Mouse (Mus musculus): ENCODE measurements around the gene Fam124a.
"Not testable (repeated sequence)": the region's sequence is repeated elsewhere in the genome, so short reads cannot be mapped to it uniquely, and the experiment has no call there.

Fam124a gene

DNA sequence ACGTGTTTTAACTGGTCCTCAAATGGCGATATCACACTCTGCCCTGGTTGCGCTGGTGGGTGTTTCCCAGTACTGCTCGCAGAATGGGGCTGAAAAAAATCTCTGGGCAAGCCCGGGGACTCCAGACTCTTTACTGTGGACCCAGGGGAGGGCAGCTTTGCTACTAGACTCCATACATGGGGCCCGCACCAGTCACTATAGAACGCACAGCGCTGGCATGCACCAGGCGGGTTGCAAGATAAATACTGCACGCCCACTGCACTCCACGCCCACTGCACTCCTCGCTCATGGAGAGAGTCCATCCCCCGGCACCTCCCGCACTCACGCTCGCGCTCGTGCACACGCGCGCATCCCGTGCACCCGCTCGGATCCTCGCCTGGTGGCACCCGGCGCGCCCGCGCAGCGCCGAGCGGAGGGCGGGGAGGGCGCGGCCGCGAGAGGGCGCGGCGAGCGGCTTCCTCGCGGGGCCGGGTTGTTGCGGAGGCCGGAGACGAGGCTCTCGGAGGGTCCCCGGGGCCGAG is at the start of gene Fam124a:
Gene Fam124a (plus strand): TSS at position 429 of the 521 bp plus-strand sequence.
- DNase-seq (ENCODE audit: low spot score in 2 of 2), result peak; percentile 46 to 60

- no peak for DNase-seq (ENCODE audit: low spot score in 2 of 2)
Observed at GRCm38 (mm10) chr14:62506261-62506660, 49.3 kb upstream of the Fam124a start.

DNA sequence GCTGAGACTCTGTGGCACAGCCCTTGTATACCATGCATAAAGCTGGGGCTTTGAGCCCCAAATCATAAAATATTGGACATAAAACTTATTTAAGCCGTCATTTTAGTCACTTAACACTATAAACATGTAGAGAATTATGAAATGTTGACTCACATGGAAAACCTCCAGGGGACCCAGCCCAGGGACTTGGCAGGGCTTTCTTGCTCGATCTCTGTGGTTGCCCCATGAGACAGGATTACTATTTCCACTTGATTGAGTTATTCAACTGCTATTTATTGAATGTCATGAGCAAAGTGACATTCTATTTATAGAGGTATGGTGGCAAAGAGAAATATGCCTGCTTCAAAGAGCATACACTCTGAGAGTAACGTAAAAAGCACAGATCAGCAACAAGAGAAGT is 46.2 kb upstream of the Fam124a start:
- DNase-seq (ENCODE audit: low spot score in 2 of 2), result no peak

DNA sequence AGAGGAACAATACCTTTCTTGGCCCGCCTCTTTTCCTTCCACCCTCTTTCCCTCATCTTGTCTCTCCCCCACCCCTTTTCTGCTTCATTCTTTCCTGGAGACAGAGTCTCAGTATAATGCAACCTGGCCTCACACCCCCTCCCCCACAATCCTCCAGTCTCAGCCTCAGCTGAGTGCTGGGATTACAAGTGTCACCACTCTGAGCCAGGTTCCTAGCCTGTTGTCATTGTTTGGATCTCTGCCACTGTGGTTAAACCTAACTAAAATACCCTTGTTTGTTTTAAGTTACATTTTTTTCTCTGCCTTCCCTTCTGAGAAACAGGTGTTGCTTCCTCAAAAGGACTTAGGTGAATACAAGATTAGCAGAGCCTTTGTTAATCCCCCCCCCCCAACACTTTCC is 42.7 kb upstream of the Fam124a start:
- no peak for DNase-seq (ENCODE audit: low spot score in 2 of 2)

GRCm38 (mm10) chr14:62530951-62531350 is 24.6 kb upstream of the Fam124a start:
- no peak for DNase-seq (ENCODE audit: low spot score in 2 of 2)

DNA sequence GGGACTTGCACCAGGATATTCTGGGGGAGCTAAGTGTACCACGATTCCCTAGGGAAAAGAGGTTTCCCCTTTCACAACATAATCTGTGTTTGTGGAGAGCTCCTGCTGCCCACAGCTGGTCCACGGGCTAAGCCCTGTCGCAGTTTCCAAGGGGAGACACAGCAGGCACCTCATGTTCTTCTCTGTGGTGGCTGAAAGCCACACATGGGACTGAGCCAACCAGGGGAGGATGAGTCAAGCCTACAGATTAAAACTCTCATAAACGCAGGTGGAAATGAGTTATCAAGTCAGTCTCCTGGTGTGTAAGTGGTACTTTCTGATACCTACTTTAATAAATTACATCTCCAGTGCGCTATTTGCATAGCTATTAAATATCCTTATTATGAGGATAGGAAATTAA is 19.4 kb upstream of the Fam124a start:
- DNase-seq (ENCODE audit: low spot score in 2 of 2), result no peak

GRCm38 (mm10) chr14:62536988-62537387 is 18.5 kb upstream of the Fam124a start:
- DNase-seq (ENCODE audit: low spot score in 2 of 2), result no peak

- no peak for DNase-seq (ENCODE audit: low spot score in 2 of 2)
Observed at GRCm38 (mm10) chr14:62539834-62540233, 15.7 kb upstream of the Fam124a start.

DNA sequence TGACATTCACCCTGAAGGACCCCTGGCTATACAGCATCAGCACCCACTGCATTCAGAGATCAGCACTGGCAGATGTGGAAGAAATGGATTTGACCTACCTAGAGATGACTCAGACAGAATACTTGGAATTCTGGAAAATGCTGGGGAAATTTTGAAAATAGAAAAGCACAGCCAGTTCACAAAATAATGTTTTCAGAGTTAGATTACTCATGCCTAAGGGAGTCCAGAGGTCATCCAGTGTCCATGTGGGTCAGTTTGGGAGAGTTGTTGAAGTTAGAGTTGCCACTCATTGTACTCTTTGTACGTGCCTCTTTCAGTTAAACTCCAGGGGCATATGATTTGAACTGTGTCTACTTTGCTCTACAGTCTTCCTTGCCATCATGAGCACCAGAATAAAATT is 13.8 kb upstream of the Fam124a start:
- peak in 1 of 2 experiments; percentile 1 for DNase-seq (ENCODE audit: low spot score in 2 of 2)

DNA sequence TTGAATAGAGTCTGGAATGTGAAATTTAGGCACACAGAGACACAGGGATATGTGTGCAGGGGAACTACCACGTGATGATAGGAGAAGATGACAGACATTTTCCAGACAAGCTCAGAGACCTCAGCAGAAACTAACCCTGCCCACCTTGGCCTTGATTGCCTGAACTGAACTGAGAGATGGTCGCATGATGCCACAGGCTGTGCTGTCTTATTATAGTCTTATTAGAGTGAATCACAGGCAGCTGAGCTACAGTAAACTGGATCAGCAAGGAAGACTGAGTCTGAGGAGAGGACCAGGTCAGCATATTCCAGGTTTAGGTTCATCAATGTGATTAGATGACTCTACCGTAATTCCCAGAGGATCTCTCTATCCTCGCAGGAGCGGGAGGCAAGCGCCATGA is 9.2 kb upstream of the Fam124a start:
- DNase-seq (ENCODE audit: low spot score in 2 of 2), result no peak

DNA sequence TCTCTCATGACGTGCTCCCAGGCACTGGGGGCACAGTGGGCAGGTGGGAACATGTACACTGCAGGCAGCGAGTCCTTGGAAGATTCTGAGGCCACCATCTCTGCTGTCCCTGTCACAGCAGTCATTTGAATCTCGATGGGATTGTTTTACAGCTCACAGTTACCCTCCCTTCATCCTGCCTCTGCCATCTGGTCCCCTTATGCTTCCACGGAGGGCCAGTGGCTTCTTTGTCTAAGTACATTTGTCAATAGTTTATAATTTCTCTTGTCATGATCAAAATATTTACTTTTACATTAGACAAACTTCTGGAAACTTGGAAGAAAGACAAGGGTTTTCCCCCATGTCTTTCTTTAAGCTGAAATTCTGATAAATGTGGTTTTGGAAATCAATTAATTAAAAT is 8.8 kb upstream of the Fam124a start:
- DNase-seq (ENCODE audit: low spot score in 2 of 2), result no peak

DNA sequence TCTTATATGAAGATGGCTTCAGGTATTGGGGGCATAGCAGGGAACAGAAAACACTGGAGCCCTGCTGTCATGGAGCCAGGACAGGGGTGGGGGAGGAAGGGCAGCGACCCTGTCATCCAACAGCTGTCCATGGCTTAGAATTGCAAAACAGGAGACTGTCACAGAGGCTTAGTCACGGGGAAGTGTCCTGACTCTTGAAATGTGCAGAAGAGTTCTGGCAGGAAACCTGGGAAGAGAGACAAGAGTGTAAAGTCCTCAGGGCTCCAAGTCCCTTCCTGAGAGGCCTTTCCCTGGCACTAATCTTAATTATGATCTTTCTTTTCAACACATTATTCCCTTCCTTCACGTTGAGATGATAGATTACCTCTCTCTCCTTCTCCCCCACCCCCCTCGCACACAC is 5.4 kb upstream of the Fam124a start:
- DNase-seq (ENCODE audit: low spot score in 2 of 2), result no peak

DNA sequence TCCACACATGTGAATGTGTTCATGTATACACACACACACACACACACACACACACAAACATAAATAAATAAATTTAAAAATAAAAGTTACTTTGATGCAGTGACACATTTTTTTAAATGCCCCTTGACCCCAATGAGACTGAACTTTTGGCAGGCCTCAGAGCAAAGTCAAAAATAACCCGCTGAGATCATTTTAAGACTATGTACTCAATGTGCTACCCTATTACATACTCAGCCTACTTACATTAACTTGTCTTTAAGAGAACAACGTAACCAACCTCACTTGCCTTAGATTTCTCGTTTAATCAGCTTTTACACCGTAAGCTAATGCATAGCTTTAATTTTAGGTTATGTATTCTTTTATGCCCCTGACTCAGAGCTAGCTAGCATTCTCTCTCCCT is 2.8 kb upstream of the Fam124a start:
- DNase-seq (ENCODE audit: low spot score in 2 of 2), result no peak

DNA sequence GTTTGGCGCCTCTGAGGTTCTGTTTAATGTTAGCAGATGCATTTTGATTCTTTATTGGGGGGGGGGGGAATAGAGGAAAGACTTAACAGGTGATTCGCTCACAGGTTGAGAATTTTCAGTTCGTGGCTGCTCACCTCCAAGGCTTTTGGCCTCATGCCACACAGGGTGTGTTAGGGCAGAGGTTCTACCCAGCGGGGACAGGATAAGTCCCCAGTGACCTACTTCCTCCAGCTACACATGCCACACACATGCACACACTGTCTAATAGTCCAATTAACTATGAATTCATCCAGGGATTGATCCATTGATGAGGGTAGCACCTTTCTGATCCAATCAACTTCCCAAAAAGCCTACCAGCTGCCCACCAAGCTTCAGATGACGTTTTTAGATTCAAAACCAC is 1.8 kb upstream of the Fam124a start:
- DNase-seq (ENCODE audit: low spot score in 2 of 2), result no peak

DNA sequence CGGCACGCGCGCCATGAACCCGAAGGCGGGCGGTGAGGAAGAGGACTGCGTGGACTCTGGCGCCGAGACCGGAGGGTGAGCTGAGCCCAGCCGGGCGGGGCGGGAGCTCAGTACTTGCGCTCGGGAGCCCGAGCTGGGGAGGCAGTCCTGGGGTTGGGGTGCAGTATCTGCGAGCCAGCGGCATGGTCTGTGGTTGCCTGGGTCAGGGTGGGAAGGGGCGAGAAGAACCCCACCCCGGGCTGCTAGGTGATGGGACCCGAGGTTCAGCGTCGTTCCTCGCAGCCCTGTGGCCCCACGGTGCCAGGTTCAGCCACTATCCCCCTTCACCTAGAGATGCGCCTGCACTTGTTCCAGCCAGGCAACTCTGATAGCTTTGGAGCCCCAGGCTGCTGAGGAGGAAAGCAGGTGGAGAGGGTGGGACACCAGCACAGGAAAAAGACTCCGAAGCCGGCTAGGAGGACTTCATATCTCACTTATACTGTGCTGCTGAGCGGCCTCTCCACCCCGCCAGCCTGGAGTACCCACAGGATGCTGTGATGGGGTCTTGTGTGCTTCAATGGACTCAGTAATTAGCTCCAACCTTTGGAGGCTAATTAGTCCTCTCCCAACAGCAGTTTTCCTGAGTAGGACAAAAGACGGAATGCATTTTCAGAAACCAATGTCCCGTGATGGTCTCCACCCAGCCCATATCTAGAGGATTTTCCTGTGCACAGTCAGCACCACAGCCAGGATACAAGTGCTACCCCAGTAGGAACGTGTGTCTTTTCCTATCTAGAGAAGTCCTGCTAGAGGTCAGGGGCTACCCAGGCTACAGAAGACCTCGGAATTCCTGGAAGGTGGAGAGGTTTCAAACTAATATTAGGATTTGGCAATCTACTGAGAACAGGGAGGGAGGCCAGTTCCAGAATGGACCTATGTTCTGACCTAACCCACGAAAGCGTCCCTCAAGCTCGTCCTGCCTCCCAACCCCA is 588 bp downstream of the Fam124a start:
- DNase-seq (ENCODE audit: low spot score in 2 of 2), result no peak

- no peak for DNase-seq (ENCODE audit: low spot score in 2 of 2)
Observed at GRCm38 (mm10) chr14:62557111-62557510, 1.6 kb downstream of the Fam124a start.

DNA sequence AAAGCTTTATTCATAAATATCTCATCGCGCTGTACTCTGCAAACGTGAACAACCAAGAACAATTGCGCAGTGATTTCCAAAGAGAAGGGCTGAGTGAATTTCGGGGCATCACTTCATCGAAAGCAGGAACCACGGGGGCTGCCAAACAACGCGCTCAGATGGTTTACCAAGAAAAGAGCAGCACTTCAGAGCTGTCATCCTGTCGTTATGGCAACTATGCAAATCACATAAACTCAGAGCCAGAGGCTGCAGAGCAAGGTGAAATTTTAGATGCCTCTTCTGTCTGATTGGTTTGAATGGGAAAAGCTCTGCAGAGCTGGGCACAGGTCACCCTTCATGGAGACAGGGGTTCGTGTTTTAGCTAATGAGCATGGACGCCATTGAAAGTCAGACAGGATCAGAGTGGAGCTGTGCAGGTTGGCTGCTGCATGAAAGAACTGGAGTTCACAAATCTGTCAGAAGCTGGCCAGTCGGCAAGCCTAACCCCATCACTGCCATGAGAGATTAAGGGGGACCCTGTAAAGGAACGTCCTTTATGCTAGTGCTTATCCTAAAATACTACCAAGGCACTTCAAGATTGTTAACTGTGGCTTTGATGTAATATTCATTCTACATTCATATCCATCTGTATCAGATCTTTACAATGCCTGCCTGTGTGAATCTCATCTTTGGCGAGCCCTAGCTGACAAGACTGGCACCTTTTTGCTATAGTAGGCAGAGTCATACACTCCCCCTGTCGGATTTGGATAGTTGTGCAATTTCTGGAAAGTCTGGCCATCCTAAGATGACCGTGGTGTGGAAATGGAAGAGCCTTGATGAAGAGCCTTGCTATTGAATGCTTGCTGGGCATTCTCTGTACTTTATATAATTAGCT is 6.6 kb downstream of the Fam124a start:
- DNase-seq (ENCODE audit: low spot score in 2 of 2), result peak in 1 of 2 experiments; percentile 25

GRCm38 (mm10) chr14:62563679-62564078 is 8.1 kb downstream of the Fam124a start:
- no peak for DNase-seq (ENCODE audit: low spot score in 2 of 2)

DNA sequence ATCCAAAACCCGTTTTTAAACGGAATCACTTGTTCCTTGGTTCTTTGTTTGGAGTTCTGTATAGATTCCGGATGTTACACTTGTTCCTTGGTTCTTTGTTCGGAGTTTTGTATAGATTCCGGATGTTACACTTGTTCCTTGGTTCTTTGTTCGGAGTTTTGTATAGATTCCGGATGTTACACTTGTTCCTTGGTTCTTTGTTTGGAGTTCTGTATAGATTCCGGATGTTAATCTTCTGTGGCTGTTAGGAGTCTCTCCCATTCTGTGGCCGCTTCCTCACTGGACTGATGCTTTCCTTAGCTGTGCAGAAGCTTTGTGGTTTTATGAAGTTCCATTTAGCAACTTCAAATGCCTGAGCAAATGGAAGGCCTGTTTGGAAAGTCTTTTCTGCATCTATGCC is 11.3 kb downstream of the Fam124a start, which contains the start of gene Gm4131:
Gene Gm4131 (minus strand): TSS at position 101 of the 400 bp plus-strand sequence.
- not testable (repeated sequence) for DNase-seq (ENCODE audit: low spot score in 2 of 2)

- DNase-seq (ENCODE audit: low spot score in 2 of 2), result no peak
Observed at GRCm38 (mm10) chr14:62569463-62569862, 13.9 kb downstream of the Fam124a start.

DNA sequence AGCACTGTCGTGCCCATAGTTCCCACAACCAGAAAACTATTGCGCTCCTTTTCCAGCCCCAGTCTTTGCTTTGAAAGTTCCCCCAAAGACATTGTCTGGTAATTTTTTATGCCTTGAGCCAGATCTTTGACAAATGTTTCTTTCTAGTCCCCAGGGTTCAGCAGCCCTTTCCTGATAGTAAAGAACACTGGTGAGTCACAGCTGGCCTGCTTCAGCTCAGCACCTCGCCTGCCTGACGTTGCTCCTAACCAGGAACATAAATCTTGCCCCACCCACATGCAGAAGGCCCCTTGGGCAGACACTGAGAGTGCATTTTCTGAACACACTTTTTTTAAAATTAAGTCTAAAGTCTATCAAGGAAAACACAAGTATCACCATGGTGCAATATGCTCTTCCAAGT is 14.8 kb downstream of the Fam124a start:
- DNase-seq (ENCODE audit: low spot score in 2 of 2), result no peak

GRCm38 (mm10) chr14:62573454-62573853 is 17.9 kb downstream of the Fam124a start:
- no peak for DNase-seq (ENCODE audit: low spot score in 2 of 2)
